Mouse (Mus musculus): ENCODE results near the gene Drd3. TPM values are rescaled to one million over a fixed set of nuclear protein-coding genes. Genes with fewer than 3 reads are reported as not detected.

Gene Drd3
- polyA plus RNA-seq, 1 experiment from 2014 or later, result not detected

DNA sequence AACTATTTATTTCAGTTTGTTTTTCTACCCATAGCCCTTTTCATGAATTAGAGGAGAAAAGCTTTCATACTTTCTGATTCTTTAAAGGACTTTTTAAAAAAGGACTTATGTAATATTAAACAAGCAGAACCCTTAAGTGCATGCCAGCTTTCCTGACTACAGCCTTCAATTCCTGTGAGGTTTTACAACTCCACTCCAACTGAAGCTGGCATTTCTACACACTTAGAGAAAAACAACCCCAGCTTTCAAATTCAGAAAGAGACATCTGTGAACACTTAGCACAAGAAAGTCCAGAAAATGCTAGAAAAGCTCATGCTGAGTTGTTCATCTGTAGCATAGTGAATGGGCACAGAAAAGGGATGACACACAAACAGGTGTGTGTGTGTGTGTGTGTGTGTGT lies 116.0 kb downstream of the Drd3 start:
- Histone ChIP-seq H3K27me3 (replicated peaks) (no peaks in the 10 kb centered on the region), H3K4me3 (no peak overlapping the region), H3K4me1 (0 out of 2 replicates have a peak, but pooled peaks cover 3% of the 10 kb centered on the region), H3K4me2 (replicated peaks) (no peak overlapping the region), H3K9me3 (no peaks in the 10 kb centered on the region), H3K27ac (no peak overlapping the region), H3K9ac (no peak overlapping the region), H3K36me3 (peaks cover 33% of the 10 kb centered on the region)
- no peak for ATAC-seq (ENCODE audit: low FRiP score, low read depth)

- Histone ChIP-seq H3K4me1 (0 out of 2 replicates have a peak, but pooled peaks cover 3% of the 10 kb centered on the region), H3K4me2 (replicated peaks) (no peak overlapping the region), H3K27me3 (replicated peaks) (no peaks in the 10 kb centered on the region), H3K36me3 (peaks cover 47% of the 10 kb centered on the region), H3K4me3 (no peak overlapping the region), H3K9ac (no peak overlapping the region), H3K27ac (no peak overlapping the region), H3K9me3 (no peaks in the 10 kb centered on the region)
- ATAC-seq (ENCODE audit: low FRiP score, low read depth), result no peak
- WGBS, result 92% methylated on average over 7 of the region's 7 CpGs
These were observed 117.6 kb downstream of the Drd3 start for GRCm38 (mm10) chr16:43871419-43871818.

Small RNA genes lying within 50 kb of the gene (microRNA-seq; reads per million reads assigned to microRNA genes)
- not detected for gene Gm25996

Other genes with a start within 250 kb of the Drd3 start
- gene Tigit, start 89.9 kb upstream of the Drd3 start, polyA plus RNA-seq (2016; fragmentation: Nextera tagmentation; extraction: Ambion mirVana), result not detected in 2 replicates
- 11.3 and 14.1 TPM in 2 replicates for gene Ccdc191, start 135.8 kb downstream of the Drd3 start, polyA plus RNA-seq (2016; fragmentation: Nextera tagmentation; extraction: Ambion mirVana)
- gene Qtrt2, start 172.8 kb downstream of the Drd3 start, polyA plus RNA-seq (2016; fragmentation: Nextera tagmentation; extraction: Ambion mirVana), result 24.8 and 25.8 TPM in 2 replicates
- 0.64 and 0.91 TPM in 2 replicates for gene Zdhhc23, start 225.8 kb downstream of the Drd3 start, polyA plus RNA-seq (2016; fragmentation: Nextera tagmentation; extraction: Ambion mirVana)

Measured in neural tube, embryonic 12.5 days (tissue).